Mouse (Mus musculus): ENCODE measurements around the gene Psg23. TPM values are rescaled to one million over a fixed set of nuclear protein-coding genes. Genes with fewer than 3 reads are reported as not detected.
"Not testable (repeated sequence)": the region's sequence is repeated elsewhere in the genome, so short reads cannot be mapped to it uniquely, and the experiment has no call there.

Psg23 gene
- not detected in 2 replicates for polyA plus RNA-seq (2012; rRNA removed)

DNA sequence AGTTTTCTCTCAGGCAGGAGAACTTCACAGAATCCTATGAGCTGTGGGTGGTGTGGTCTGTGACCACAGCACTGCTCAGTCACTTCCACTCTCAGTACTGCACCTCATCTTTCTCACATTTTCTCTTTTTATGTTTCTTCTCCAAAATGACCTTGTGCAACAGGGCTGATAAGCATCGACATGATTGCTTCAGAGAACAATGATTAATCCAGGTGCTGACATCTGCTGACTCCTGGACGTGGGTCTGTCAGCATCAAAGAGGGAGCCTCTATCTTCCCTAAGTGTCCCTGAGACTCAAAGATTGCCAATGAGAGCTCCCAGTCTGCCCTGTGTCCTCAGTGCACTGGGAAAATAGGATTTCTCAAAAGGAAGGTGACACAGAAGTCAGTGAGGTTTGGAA lies at the start of gene Psg23:
Psg23 (minus strand) TSS at position 101 of the 400 bp plus-strand sequence.
- not testable (repeated sequence) for H3K4me3 ChIP-seq (replicated peaks; ENCODE audit: extremely low read depth, low read depth, low read length); H3K4me1 ChIP-seq (ENCODE audit: control insufficient read depth, insufficient read depth, low read length); DNase-seq
- WGBS = 32% methylated on average over 2 of the region's 2 CpGs

DNA sequence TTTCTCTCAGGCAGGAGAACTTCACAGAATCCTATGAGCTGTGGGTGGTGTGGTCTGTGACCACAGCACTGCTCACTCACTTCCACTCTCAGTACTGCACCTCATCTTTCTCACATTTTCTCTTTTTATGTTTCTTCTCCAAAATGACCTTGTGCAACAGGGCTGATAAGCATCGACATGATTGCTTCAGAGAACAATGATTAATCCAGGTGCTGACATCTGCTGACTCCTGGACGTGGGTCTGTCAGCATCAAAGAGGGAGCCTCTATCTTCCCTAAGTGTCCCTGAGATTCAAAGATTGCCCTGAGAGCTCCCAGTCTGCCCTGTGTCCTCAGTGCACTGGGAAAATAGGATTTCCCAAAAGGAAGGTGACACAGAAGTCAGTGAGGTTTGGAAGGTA lies 40.3 kb upstream of the Psg23 start, which contains the start of gene Psg21:
Psg21 (minus strand) TSS at position 101 of the 400 bp plus-strand sequence.
- WGBS = 51% methylated on average over 2 of the region's 2 CpGs
- not testable (repeated sequence) for DNase-seq; H3K4me3 ChIP-seq (replicated peaks; ENCODE audit: extremely low read depth, low read depth, low read length); H3K4me1 ChIP-seq (ENCODE audit: control insufficient read depth, insufficient read depth, low read length)

DNA sequence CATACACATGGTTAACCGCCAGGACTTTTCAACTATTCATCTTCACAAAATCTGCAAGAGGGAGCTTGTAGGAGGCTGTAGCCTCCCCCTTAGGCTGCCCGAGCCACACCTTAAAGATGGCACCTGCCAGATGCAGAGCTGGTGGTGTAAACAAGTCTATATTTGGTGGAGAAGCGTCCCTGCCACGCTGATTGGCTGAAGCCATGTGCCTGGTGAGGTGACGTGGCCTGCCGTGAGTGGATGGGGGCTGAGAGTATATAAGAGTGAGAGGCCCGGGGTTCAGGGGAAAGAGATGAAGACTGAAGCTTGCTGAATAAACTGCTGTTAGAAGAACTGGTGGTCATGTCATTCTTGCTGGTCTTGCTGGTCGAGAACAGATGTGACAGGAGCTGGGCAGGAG lies 10.6 kb upstream of the Psg23 start:
- H3K4me1 ChIP-seq (ENCODE audit: control insufficient read depth, insufficient read depth, low read length); H3K4me3 ChIP-seq (replicated peaks; ENCODE audit: extremely low read depth, low read depth, low read length); DNase-seq: not testable (repeated sequence)
- WGBS = 73% methylated on average over 8 of the region's 8 CpGs

DNA sequence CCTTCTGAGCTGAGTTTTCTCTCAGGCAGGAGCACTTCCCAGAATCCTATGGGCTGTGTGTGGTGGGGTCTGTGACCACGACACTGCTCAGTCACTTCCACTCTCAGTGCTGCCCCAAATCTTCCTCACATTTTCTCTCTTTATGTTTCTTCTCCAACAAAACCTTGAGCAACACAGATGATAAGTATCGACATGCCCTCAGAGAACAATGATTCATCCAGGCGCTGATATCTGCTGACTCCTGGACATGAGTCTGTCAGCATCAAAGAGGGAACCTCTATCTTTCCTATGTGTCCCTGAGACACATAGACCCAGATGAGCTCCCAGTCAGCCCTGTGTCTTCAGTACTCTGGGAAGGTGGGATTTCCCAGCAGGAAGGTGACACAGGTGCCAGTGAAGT lies 49.1 kb downstream of the Psg23 start, which contains the start of gene Psg27:
Psg27 (minus strand) TSS at position 101 of the 400 bp plus-strand sequence.
- no peak within 1 kb of the TSS for H3K4me3 ChIP-seq (replicated peaks; ENCODE audit: extremely low read depth, low read depth, low read length)
- no peak for DNase-seq
- no peak for TF ChIP-seq POLR2A (IDR thresholded peaks at IDR 0.05; ENCODE audit: borderline replicate concordance, extremely low read depth, low read depth, low read length)
- TF ChIP-seq CTCF (IDR thresholded peaks at IDR 0.05; ENCODE audit: insufficient read depth, low read length) = no peak
- H3K4me1 ChIP-seq (ENCODE audit: control insufficient read depth, insufficient read depth, low read length) = no peaks in the 10 kb centered on the region
- WGBS = 70% methylated on average over 3 of the region's 3 CpGs

DNA sequence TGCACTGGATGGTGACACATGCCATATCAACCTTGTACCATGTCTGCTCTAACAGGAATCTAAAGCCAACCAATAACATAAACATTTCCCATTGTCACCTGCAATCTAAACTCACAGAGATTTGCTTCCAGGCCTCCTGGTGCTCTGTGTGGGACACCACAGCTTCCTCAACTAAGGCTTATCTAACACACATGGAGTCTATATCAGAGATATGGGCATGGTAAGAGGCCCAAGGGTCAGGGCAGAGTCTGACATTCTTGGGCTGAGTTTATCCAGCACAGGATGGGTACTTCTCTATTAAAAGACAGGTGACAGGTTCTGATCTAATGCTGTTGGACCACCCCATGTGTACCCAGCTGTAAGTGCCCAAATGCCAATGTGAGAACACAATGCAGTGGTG lies 56.5 kb downstream of the Psg23 start:
- TF ChIP-seq CTCF (IDR thresholded peaks at IDR 0.05; ENCODE audit: insufficient read depth, low read length) (no peak), POLR2A (IDR thresholded peaks at IDR 0.05; ENCODE audit: borderline replicate concordance, extremely low read depth, low read depth, low read length) (no peak)
- Histone ChIP-seq H3K4me1 (ENCODE audit: control insufficient read depth, insufficient read depth, low read length) (no peaks in the 10 kb centered on the region), H3K4me3 (replicated peaks; ENCODE audit: extremely low read depth, low read depth, low read length) (no peak overlapping the region)
- no peak for DNase-seq

Other genes starting within 250 kb of the Psg23 start
- gene Psg28, start 184.5 kb downstream of the Psg23 start, polyA plus RNA-seq (2012; rRNA removed) = not detected in 2 replicates
- not detected in 2 replicates for gene Psg26, start 132.3 kb downstream of the Psg23 start, polyA plus RNA-seq (2012; rRNA removed)
- gene Psg25, start 84.2 kb downstream of the Psg23 start, polyA plus RNA-seq (2012; rRNA removed) = not detected in 2 replicates
- not detected in 2 replicates for gene Psg27, start 49.2 kb downstream of the Psg23 start, polyA plus RNA-seq (2012; rRNA removed)
- not detected in 2 replicates for gene Psg21, start 40.2 kb upstream of the Psg23 start, polyA plus RNA-seq (2012; rRNA removed)
- gene Psg20, start 69.7 kb upstream of the Psg23 start, polyA plus RNA-seq (2012; rRNA removed) = not detected in 2 replicates
- gene Psg22, start 101.6 kb upstream of the Psg23 start, polyA plus RNA-seq (2012; rRNA removed) = not detected in 2 replicates
- 0.07 TPM in 1 of 2 replicates, not detected in the other for gene Psg19, start 182.0 kb upstream of the Psg23 start, polyA plus RNA-seq (2012; rRNA removed)
- 0.27 and 1.1 TPM in 2 replicates for gene Psg17, start 205.1 kb upstream of the Psg23 start, polyA plus RNA-seq (2012; rRNA removed)
- gene Mill2, start 223.5 kb upstream of the Psg23 start, polyA plus RNA-seq (2012; rRNA removed) = 17.1 and 27.9 TPM in 2 replicates

Data from lung, adult 2 months (tissue).